ENCODE assay signal across 8 mouse cellular contexts in genomic region chr10:39227499-39227942, GRCm38 (mm10).
DNase-seq lines count a peak whose midpoint lies in the region; ATAC-seq and TF ChIP-seq lines count a peak whose summit lies in the region.

No protein-coding gene starts in this region.

- no peaks in the 10 kb centered on the region for H3K27me3 ChIP-seq in kidney, postnatal 0 days (ENCODE audit: insufficient read depth, low read length)
- H3K27me3 ChIP-seq in embryonic facial prominence, embryonic 10.5 days (replicated peaks; ENCODE audit: low read depth, poor library complexity, severe bottlenecking): no peaks in the 10 kb centered on the region
- H3K27me3 ChIP-seq in neural tube, embryonic 12.5 days (replicated peaks): no peaks in the 10 kb centered on the region

- ATAC-seq in kidney, postnatal 0 days (replicated peaks; ENCODE audit: low FRiP score, low read depth): no peak
- ATAC-seq in neural tube, embryonic 12.5 days (ENCODE audit: low FRiP score, low read depth): peak; percentile 93
- ATAC-seq in monocyte, adult 5-6 weeks (replicated peaks; ENCODE audit: insufficient number of reproducible peaks, low FRiP score, low TSS enrichment, poor library complexity, severe bottlenecking): no peak

- DNase-seq in kidney, postnatal 0 days (ENCODE audit: low spot score): peak; percentile 40
- DNase-seq in kidney, adult 9 months: no peak
- DNase-seq in embryonic facial prominence, embryonic 10.5 days (ENCODE audit: low spot score): peak; percentile 57
- DNase-seq in heart, adult 9 months (ENCODE audit: low spot score in 2 of 2): peak; percentile 32 to 53
- peak; percentile 39 for DNase-seq in kidney, postnatal 14 days
- no peak for DNase-seq in thymus, postnatal 25 days

- 18% methylated on average over 13 of the region's 13 CpGs for WGBS in kidney, postnatal 0 days
- WGBS in embryonic facial prominence, embryonic 10.5 days: 21% methylated on average over 13 of the region's 13 CpGs
- 17% methylated on average over 13 of the region's 13 CpGs for WGBS in neural tube, embryonic 12.5 days

- H3K4me1 ChIP-seq in kidney, postnatal 0 days (replicated peaks; ENCODE audit: insufficient read depth, low read length): 0 out of 2 replicates have a peak, but pooled peaks cover 4% of the 10 kb centered on the region
- H3K4me1 ChIP-seq in embryonic facial prominence, embryonic 10.5 days: peaks cover 33% of the 10 kb centered on the region
- peaks cover 16% of the 10 kb centered on the region; the same call in 1 of the 2 replicates for H3K4me1 ChIP-seq in neural tube, embryonic 12.5 days

- no peaks in the 10 kb centered on the region for H3K9me3 ChIP-seq in kidney, postnatal 0 days (replicated peaks; ENCODE audit: low read length)
- H3K9me3 ChIP-seq in embryonic facial prominence, embryonic 10.5 days: no peaks in the 10 kb centered on the region
- no peaks in the 10 kb centered on the region for H3K9me3 ChIP-seq in neural tube, embryonic 12.5 days

- TF ChIP-seq CTCF in kidney, postnatal 0 days (IDR thresholded peaks at IDR 0.05; ENCODE audit: low read depth): no peak

- peak overlapping the region; percentile 4; the same call in 1 of the 2 replicates for H3K4me3 ChIP-seq in kidney, postnatal 0 days (replicated peaks; ENCODE audit: low read depth, low read length)
- peak overlapping the region; percentile 13; the same call in 1 of the 2 replicates for H3K4me3 ChIP-seq in embryonic facial prominence, embryonic 10.5 days
- no peak overlapping the region for H3K4me3 ChIP-seq in neural tube, embryonic 12.5 days

- H3K9ac ChIP-seq in kidney, postnatal 0 days (ENCODE audit: low read depth, low read length): no peak overlapping the region
- no peak overlapping the region for H3K9ac ChIP-seq in neural tube, embryonic 12.5 days

- H3K4me2 ChIP-seq in kidney, postnatal 0 days (ENCODE audit: low read length): peak overlapping the region; percentile 39
- peak overlapping the region; percentile 48 for H3K4me2 ChIP-seq in neural tube, embryonic 12.5 days (replicated peaks)

- H3K36me3 ChIP-seq in kidney, postnatal 0 days (ENCODE audit: insufficient read depth, low read length): no peaks in the 10 kb centered on the region
- no peaks in the 10 kb centered on the region for H3K36me3 ChIP-seq in embryonic facial prominence, embryonic 10.5 days (replicated peaks)
- H3K36me3 ChIP-seq in neural tube, embryonic 12.5 days: no peaks in the 10 kb centered on the region

- H3K27ac ChIP-seq in kidney, postnatal 0 days: no peak overlapping the region
- peak overlapping the region; percentile 54 for H3K27ac ChIP-seq in embryonic facial prominence, embryonic 10.5 days (replicated peaks)
- H3K27ac ChIP-seq in neural tube, embryonic 12.5 days: peak overlapping the region; percentile 72

Comparison
In these comparisons a context has a peak if more than half of its experiments do, and no peak if none do; other contexts are left out.
1. DNase-seq: peak in kidney, postnatal 0 days (single experiment), embryonic facial prominence, embryonic 10.5 days (single experiment), heart, adult 9 months (2 of 2) and kidney, postnatal 14 days (single experiment); none in kidney, adult 9 months (single experiment) and thymus, postnatal 25 days (single experiment).